Mouse (Mus musculus): ENCODE data around the gene Gm28051. TPM values are rescaled to one million over a fixed set of nuclear protein-coding genes. Genes with fewer than 3 reads are reported as not detected.

Gene Gm28051
- total RNA-seq, 2 experiments from 2014 or later, result not detected

DNA sequence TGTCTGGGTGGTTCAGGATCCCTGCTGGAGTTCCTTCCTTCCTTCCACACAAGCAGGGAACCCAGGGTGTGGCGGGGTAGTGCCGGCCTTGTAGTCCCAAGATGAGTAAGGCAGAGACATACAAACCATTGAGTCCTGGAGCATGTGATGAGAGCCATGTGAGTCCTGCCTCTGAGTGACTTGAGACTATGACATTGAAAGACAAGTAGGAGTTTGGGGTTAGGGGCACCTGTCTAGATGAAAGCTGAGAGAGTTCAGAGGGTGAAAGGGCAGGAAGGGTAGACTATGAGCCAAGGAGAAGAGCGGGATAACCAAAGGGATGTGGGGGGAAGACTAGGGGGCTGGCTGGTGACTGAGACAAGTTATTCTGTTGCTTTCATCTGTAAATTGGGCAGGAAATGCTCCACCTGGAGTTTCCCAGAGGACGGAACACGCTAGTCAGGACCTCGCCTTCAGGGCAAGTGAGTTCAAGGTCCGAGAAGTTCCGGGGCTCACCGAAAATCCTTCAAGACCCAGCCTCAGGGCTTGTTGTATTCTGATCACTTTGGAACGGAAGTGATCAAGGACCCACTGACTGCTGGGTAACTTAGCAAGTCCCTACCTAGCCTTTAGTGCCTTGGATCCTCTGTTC, 50.6 kb downstream of the Gm28051 start:
- no peak for DNase-seq

DNA sequence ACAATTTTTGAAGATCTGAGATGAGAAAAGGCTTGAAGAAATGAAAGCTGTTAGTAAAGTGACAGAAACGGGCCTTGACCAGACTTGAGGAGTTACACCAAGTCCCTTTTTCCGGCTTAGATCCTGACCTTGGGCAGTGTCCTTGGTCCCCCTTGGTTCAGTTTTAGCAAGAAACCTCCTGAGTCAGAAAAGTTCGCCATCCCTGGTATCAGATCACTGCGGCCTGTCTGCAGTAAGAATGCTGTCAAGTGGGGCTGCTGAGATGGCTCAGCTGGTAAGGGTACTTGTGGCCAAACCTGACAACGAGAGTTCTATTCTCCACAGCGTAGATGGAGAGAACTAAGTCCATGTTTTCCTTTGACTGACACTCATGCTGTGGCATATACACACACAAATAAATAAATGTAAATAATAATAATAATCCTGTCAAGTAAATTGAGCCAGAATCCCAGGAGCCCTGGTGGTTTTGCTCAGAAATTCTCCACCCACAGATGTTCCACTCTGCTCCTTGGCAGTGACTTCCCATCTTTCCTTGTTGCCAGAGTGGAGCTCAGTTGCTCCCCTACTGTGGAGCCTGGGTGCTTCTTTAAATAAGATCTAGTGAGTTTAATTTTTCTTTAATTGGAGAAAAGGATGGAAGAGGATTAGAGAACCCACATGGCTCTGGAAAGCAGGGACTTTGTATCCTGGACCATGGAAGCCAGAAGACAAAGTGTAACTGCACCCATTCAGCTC, 51.5 kb downstream of the Gm28051 start:
- DNase-seq, result no peak

DNA sequence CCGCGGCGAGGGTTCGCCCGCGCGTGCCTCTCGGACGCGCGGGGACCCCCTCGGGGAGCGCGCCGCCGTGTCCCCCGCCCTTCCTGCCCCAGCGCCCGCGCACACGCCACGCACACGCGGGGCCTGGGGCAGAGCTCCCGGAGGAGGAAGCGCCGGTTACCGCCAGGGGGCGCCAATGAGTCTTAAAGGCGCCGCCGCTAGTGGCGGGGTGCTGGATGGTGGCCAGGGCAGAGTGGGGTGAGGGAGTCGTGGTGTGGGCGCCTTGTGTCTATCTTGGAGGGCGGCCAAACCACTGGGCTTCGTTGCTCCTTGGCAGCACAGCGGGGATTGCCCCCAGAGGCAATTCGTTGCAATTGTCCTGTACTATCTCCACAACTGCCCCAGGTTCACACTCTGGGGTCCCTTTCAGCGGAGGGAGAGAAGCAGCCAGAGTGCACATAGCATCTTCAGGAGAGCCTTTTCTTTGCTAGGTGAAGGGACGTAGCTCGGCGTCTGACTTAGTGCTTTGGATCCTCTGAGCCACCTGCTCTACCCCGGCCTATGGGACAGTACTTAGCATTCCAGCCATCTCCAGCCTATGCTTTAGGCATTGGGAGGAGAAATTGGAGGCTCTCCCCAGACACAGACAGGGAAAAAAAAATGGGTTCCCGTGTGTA, 52.2 kb downstream of the Gm28051 start:
- DNase-seq, result peak; percentile 94

DNA sequence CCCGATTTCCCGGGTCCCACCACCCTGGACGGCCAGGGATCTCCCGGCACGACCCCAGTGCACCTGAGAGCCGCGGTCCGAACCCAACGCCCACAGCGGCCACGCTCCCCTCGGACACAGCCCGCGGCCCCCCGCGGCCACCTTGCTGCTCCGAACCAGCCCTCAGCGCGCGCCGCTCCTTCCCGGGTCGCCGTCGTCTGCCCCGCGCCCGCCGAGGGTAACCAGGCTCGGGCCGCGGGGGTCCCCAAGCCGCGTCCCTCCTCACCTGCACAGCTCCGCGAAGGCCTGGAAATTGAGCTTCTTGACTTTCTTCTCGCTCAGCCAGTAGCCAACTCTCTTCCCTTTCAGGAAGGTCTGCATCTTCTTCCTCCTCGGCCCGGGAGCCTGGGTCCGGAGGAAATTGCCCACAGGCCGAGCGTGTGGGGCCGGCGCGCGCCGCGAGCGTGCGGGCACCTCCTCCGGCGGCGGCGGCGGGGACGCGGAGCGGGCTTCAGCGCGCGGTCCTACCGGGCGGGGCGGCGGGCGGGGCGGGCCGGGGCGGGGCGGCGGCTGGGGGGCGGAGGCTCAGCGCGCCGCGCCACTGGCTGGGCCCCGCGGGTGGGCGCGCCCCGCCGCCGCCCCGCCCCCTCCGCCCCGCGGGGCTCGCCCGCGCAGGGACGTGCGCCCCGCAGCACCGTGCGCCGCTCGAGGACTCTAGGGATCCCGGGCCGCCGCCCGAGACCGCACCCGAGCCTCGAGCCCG, 52.9 kb downstream of the Gm28051 start, which contains the start of gene Itpk1:
Gene Itpk1 (minus strand): TSS at position 474 of the 742 bp plus-strand sequence.
- peak; percentile 74 for DNase-seq

DNA sequence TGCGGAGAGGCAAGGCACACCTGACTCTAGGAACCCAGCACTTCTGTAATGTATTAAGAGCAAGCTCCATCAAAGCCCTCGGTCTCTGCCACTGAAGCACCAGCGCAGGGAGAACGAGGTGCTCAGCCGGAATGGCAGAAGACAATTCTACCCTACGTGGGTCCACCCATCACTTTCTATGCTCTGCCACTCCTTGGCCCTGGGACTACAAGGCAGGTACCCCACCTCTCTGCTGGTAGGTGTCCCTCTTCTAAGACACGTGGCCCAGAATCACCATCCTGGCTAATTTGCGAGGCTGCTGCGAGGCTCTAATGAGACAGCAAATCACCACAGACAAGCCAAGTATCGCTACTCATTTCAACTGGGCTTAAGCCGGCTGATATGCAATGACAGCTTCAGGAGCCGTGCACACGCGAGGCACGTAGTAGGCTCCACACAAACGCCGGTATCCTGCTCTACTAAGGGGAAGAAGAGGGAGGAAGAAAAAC, 53.6 kb downstream of the Gm28051 start:
- DNase-seq, result no peak

DNA sequence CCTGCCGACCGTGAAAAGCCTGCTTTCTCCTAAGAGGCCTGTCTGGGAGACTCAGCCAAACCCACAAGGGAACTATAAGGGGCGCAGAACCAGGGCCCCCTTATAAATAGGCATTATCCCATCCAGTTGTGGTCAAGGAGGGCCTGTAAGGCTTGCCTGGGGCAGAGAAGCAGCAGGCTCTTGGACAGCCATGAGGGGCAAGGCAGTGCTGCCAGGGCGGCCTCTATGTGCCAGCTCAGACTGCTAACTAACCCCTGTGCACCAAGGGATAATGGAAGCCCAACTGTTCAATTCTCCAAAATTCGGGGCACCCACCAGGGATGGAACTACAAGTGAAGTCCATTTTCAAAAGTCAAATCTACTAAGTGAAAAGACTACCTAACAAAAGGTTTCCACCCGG, 54.1 kb downstream of the Gm28051 start:
- no peak for DNase-seq

DNA sequence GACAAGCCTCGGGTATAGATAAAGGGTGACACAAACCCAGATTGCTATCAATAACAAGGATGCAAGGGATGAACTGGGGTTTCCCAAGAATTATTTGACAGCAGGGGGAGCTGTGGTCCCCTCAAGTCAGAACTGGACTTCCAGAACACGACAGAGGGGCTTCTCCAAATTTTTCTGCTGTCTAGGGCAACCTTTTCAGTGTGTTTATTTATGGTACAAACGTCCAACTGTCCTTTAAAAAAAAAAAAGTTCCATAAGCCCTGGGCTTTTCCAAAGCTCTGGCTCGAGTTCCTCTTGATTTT, 54.5 kb downstream of the Gm28051 start:
- peak; percentile 56 for DNase-seq

DNA sequence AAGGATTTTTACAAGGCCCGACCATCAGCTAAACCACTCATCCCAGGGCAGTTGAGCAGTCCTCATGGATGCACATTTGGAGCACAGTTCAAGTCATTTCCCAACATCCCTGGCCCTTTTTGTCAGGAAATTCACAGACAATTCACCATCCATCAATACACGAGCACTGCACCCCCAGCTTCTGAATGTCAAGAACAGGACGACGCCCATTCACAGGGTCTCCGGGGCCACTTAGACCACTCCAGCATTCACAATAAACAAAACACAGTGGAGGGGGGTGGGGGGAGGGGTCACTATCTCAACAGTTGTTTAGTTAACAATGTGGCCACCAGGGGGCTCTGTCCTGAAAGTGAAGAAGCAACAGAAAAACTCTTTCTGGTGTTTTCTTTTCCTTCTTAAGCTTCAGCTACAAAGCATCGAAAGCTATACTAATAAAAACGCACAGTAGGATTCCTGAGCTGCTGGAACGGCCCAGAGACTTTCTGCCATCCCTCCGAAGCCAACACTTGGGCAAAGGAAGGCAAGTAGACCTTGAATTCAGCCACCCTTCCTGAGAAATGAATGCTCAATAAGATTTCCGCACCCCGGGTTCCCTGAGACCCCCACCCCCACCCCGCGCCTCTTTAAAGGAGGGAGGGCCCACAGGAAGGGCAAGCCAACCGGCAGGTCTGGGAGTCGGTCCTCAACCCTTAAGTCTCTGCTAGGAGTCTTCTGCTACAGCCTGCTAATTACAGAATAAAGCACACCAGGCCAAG, 55.0 kb downstream of the Gm28051 start:
- DNase-seq, result peak; percentile 89

DNA sequence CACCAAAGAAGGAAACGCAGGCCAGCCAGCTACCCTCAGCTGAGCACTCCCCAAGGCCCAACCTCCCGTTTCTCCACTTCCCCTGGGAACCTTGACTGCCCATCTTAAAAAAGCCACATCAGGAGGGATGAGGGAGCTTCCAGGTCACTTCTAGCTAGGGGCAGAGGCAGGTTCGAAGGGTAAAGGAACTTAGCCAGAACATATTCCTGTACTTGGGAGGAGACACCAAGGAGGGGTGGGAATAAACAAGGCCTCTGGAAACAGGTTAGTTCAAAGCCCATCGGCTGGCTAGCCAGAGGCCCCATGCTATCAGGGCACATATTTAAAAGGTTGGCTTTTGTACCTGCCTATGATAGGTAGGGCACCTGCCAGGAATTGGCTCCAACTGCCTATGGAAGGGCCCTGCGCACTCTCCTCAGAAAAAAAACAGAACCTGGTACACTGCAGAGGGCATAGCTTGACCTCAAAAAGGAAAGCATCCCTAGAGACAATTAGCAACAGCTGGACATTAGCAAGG, 55.8 kb downstream of the Gm28051 start:
- no peak for DNase-seq

DNA sequence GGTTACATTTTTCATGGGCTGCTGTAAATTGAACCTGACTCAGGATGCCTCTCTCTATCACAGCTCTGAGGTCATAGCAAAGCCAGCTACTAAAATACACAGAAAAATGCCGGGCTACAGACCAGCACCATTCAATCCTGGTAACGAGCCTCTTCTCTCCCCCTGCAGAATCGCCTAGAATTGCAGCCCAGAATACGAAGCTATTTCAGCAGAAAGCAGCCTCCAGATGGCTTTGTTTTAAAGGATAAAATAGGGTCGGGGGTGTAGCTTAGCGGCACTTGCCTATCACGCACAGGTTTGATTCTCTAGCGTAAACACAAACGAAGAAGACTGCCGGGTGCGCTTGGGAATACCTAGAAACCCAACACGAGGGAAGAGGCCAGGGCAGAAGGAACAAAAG, 57.1 kb downstream of the Gm28051 start:
- DNase-seq, result no peak

DNA sequence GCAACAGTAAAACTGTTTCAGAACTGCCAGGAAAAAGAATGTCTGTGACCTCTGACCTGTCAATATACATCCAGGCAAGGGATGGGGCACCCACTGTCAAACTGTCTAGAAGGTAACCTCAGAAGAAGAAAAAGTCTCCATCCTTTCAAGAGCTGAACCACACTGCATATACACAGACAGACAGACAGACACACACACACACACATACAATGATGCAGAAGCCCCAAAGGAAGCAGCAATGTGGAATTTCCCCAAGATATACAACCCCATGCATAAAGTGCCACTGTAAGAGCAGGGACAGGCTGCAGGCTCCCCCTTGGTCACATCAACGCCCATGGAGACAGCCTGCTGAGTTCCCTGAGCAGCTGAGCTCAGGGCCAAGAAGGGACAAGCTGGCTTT, 58.4 kb downstream of the Gm28051 start:
- DNase-seq, result no peak

DNA sequence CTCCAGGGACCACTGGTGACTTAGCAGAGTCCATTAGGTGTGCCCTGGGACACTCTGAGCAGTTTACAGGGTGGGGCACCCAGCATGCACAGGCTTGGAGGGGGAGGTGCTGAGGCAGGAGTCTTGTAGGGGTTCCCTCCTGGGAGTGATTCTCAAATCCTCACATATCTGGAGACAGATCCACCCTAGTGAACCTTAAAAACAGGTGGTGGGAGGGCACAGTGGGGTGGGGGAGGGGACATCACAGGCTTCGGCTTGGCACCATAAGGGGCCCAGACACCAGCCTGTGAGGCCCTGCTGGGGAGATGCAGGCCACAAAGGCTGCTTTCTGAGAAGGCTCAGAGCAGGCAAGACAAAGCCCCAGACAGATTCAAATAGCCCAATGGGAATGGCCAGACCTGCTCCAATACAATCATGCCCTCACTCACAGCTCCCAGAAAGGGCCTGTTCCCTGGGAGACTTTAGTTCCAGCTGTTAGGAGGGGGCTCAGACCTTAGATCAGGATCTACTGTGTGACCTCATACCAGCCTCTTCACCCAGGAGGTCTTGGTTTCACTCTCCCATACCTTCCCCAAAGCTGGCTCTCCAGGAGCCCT, 59.4 kb downstream of the Gm28051 start:
- DNase-seq, result no peak

DNA sequence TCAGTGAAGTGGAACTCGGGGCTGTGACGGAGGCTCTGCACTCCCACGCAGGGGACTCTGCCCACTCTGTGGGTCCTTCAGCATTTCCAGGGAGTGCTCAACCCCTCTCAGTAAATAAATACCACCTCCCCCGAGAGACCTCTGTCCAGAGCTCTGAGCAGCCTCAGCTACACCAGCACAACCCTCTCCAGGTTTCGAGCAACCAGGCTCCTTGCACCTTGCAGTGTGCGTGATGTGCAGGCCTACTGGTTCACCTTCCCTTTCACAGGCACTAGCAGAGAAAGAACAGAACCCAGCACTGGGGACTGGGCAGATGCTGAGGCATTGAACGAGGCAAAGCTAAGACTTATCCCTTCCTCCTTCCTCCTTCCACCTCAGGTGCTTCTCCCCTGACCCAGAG, 60.2 kb downstream of the Gm28051 start:
- no peak for DNase-seq

DNA sequence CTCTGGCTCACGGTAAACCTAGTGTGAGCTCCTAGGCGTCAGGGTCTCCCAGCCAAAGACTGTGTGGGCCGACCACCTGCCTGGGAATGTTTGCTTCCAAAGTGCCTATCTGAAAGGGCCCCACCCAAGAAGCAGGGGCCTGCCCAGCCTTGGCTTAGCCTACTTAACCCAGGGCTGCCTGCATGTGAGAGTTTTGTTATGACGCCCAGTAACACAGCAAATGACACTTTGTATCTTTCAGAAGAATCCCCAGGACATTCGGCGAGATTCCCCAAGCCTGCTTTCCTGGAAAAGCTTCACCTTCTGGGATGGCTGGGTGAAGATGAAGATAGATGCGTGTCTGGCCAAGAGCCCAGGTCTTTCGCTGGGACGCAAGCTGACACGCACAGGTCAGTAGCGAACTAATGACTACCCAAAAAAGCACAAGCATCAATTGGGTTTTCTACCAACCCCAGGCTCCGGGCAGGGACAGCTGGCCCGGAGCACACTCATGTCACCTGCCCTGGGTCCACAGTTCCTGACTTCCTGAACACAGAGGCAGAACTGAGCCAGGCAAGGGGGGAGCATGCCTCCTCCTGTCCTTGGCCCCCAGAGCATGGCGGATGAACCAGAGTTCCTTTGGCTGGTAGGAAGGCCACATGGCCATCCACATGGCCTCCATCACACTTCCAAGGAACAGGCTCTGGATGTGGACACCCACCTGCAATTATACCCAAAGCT, 60.8 kb downstream of the Gm28051 start:
- DNase-seq, result no peak

DNA sequence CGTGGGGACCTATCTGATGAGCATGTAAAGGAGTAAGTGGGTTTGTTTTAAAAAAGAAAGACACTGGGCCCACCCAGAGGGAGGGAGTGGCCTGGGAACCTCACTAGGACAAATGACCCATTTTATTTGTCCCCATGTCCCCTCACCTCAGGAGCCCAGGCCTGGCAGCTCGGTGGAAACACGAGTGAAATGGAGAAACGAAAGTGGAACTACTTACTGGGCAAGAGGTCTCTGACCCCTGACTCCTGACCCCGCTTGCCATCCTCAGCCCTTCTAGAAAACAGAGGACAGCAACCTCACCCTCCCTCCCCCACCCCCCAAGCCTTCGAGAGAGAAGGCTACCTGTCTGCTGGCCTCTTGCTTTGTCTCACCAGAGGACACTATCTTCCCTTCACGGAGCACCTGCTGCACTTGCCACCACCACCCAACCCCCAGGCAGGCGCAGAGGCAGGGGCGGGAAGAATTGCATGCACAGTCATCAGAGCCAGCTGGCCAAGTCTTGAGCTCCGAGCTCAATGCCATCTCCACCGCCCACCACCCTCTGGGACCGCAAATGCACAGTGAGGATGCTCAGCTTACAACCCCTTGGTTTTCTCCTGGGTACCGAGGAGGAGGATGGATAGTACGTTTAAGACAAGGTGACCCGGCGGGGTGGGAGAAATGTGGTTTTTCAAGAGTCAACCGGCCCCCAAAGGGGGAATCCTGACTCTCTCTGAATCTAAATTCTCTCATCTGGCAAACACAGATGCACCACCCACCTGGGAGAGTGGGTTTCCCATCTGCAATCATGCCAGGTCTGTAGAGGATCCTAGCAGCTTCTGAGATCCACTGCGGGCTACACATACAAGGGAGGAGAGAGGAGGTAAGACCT, 62.0 kb downstream of the Gm28051 start:
- no peak for DNase-seq

DNA sequence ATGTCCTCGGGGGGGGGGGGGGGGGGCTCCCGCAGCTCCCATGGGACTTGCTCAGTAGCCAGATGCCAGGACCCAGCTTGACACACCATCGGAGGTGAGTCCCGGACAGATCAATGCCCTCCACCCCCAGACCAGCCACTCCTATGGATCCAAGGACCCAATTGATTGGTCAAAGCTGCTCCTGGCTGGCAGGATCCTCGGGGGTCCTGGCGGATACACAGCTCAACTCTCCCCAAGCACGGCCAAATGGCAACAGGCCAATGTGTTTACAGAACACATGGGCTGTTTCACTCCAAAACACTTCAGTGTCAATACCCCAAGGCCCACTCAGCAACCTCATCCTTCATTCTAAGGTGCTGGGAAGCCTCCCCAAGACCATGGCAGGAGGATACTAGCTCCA, 65.8 kb downstream of the Gm28051 start:
- DNase-seq, result no peak

DNA sequence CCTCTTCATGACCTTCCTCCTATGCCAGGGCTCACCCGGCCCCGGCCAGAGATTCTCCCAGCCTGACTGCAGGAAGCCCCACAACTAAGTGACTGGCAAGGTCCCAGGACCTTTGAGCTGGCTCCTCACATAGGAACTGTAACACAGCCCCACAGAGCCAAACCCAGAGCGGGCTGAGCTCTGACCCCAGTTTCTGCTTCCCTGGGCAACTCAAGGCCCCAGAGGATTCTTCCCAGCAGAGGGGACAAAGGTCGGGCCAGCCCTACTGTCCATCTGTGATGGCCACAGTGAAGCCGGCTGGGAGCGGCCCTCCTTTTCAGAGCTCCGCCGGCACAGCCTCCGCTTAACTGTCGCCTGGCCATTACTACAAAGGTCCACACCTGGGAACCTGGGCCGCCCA, 66.4 kb downstream of the Gm28051 start:
- peak; percentile 79 for DNase-seq

DNA sequence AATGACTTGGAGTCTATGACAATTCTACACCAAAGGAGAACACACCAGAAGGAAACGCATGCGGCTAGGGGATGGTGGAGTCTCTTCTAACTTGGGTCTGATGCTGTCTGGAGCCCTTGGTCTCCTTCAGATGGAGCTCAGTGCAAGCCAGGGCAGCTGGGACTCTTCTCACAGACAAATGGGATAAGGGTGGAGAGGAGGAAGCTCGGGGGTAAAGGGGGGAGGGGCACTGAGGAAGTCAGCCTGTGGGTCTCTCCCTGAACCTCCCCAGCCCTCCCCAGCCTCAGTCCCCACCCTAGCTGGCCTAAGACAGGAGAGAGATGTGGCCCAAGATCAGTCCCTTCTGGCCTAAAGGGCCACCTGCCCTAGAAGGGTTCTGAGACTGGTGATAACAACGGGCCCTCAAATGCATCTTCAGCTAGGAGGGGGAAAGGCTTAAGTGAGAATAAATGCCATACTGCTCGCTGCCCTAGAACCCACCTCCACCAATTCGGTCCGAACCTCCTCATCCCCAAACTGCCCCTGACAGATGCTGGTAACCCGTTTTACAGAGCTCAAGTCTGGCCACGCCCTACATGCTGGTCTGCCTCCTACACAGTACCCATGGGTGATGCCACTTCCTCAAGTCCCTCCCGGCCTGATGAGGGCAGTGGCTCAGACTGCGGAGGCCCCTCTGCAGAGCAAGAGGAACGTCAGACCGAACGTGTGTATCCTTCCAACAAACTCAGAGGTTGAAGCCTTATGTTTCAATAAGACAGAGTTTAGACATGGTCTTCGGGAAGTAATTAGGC, 67.6 kb downstream of the Gm28051 start:
- DNase-seq, result no peak

DNA sequence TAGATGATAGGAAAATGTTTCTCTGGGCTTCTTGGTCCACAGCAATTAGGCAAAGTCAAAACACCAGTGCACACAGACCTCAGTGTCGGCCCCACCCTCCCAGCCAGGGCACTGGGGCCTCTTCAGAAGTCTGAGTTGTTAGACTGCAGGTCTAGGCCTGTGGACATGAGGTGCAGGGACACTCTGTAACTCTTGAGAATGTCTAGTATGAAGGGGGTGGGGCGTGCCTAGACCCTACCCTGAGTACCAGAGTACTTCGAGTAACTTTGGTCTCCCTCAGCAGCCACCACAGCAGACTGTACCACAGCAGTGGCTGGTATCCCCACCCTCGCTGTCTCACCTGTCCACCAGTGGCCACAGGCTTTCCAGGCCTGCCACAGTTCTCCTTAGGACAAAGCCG, 71.2 kb downstream of the Gm28051 start:
- DNase-seq, result no peak

All from adrenal gland, postnatal 10 days (tissue).